Mouse (Mus musculus) limb, embryonic 14.5 days (tissue): ENCODE data around the gene Rpl13a. TPM values are rescaled to one million over a fixed set of nuclear protein-coding genes. Genes with fewer than 3 reads are reported as not detected.
A peak's percentile ranks its signal among the peaks of the same experiment; 100 is the strongest.
"Not testable (repeated sequence)": the region's sequence is repeated elsewhere in the genome, so short reads cannot be mapped to it uniquely, and the experiment has no call there.

ENCODE experiments used
- ATAC-seq: fragments of 200-750 bp; cut with Nextera tagmentation; 2 replicates; pipeline ENCODE4 v1.8.0; 2017; ENCODE audit warnings: low read depth, moderate number of reproducible peaks, moderate TSS enrichment; ENCODE audit not compliant: low FRiP score
- DNase-seq: peaks from one replicate; pipeline ENCODE4 v3.0.0-alpha.2; 2015; ENCODE audit warnings: low spot score
- H3K27ac ChIP-seq: fragments of 300-500 bp; sonication (generic); replicated peaks from 2 replicates; pipeline ENCODE4 v1.5.1; 2014; ENCODE audit warnings: low read depth, mild to moderate bottlenecking, low read length, moderate library complexity, mixed read lengths
- H3K27me3 ChIP-seq: fragments of 300-500 bp; sonication (generic); 2 replicates; pipeline ENCODE4 v1.6.1; 2014; ENCODE audit warnings: low read length, mixed read lengths; ENCODE audit not compliant: control insufficient read depth, insufficient read depth
- H3K36me3 ChIP-seq: fragments of 300-500 bp; sonication (generic); 2 replicates; pipeline ENCODE4 v1.6.1; 2014; ENCODE audit warnings: mild to moderate bottlenecking, low read length, moderate library complexity, mixed read lengths; ENCODE audit not compliant: control insufficient read depth, insufficient read depth
- H3K4me1 ChIP-seq: fragments of 300-500 bp; sonication (generic); 2 replicates; pipeline ENCODE4 v1.6.1; 2014; ENCODE audit warnings: antibody characterized with exemption, low read length, mixed read lengths; ENCODE audit not compliant: control insufficient read depth, insufficient read depth
- H3K4me2 ChIP-seq: fragments of 300-500 bp; sonication (generic); replicated peaks from 2 replicates; pipeline ENCODE4 v1.6.1; 2014; ENCODE audit warnings: low read depth, mild to moderate bottlenecking, low read length, moderate library complexity; ENCODE audit not compliant: severe bottlenecking
- H3K4me3 ChIP-seq: fragments of 300-500 bp; sonication (generic); replicated peaks from 2 replicates; pipeline ENCODE4 v1.5.1; 2014; ENCODE audit warnings: low read length
- H3K9ac ChIP-seq: fragments of 300-500 bp; sonication (generic); 2 replicates; pipeline ENCODE4 v1.6.1; 2014; ENCODE audit warnings: mild to moderate bottlenecking, low read depth, low read length, moderate library complexity; ENCODE audit not compliant: severe bottlenecking
- H3K9me3 ChIP-seq: fragments of 300-500 bp; sonication (generic); 2 replicates; pipeline ENCODE4 v1.6.1; 2016; ENCODE audit warnings: low read length; ENCODE audit not compliant: control insufficient read depth
- POLR2A ChIP-seq: fragments of 200-500 bp; IDR thresholded peaks from 2 replicates; pipeline ENCODE4 v1.8.0; 2012; ENCODE audit warnings: inconsistent platforms, mild to moderate bottlenecking, moderate library complexity, borderline replicate concordance; ENCODE audit not compliant: insufficient read depth, insufficient read length; ENCODE audit errors: extremely low read depth
- WGBS: fragments of 180-500 bp; shearing (Covaris S2); extraction: QIAGEN DNeasy Blood & Tissue Kit; methylation state at CpG from one replicate; pipeline ENCODE4 v1.1.7; 2014; 5-methylcytosine and 5-hydroxymethylcytosine counted together
- polyA plus RNA-seq, 2 experiments: library from polyadenylated mRNA; depleted of rRNA in 1 of 2; stranded (reverse) in 1 of 2; unstranded in 1 of 2; fragments of >200 nt; fragmentation: Nextera tagmentation in 1 of 2; extraction: Ambion mirVana in 1 of 2; gene quantifications; 2 replicates each; pipeline versions ENCODE4 v1.2.1 to v1.2.3; 2012 to 2014

Gene Rpl13a
- polyA plus RNA-seq, 2 experiments: 1,777 to 3,912 TPM

DNA sequence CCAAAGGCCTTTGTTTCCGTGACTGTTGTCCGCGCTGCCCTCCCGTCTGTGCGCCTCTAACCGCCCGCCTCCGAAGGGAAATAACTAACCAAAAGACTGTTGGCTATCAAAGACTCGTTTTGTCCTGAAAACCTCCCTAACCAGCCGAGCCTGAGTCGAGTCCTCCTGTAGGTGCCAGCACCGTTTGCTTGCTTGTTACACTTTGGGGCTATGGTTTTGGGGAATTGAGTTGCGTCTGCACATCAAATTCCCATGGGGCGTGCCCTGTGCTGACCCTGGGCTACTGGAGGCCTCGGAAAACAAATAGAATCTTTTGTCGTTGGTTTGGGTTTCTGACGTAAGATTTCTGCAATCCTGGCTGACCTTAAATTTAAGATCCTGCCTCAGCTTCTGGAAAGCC is 757 bp upstream of the Rpl13a start:
- H3K9me3 ChIP-seq: no peaks in the 10 kb centered on the region
- no peak for TF ChIP-seq POLR2A
- H3K9ac ChIP-seq: peak overlapping the region; percentile 59
- peak overlapping the region; percentile 80 for H3K27ac ChIP-seq
- ATAC-seq (0 out of 2 replicates have a peak, but pooled peaks have one; percentile 0), DNase-seq (no peak)
- H3K4me3 ChIP-seq: peak overlapping the region; percentile 96
- peaks cover 30% of the 10 kb centered on the region for H3K36me3 ChIP-seq
- H3K4me1 ChIP-seq: peaks cover 26% of the 10 kb centered on the region
- peak overlapping the region; percentile 57 for H3K4me2 ChIP-seq
- no peaks in the 10 kb centered on the region for H3K27me3 ChIP-seq
- WGBS: 2% methylated on average over 17 of the region's 17 CpGs

DNA sequence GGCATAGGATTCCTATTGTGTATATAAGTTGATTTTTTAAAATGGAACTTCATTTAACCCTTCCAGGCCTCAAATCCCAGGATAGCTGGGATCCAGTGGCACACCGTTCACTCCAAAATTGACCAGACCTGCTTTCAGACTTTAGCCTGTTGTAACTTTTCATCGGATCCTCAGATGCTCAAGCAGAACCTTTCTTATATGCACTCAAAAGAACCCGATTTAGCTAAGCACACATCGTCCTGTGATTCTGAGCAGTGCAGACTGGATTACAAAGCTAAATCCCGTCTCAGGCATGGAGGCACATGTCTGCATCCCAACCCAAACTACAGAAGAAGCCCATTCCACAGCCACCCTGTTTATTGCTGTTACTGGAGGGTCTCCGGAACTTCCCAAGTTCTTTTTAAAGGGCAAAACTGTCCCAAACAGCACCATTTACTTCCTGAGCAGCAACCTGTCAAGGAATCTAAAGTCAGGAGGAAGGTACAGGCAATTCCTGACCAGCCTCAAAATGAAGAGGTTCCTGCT is 799 bp downstream of the Rpl13a start:
- no peak for DNase-seq
- WGBS: 1% methylated on average over 6 of the region's 6 CpGs
- no peak for TF ChIP-seq POLR2A

DNA sequence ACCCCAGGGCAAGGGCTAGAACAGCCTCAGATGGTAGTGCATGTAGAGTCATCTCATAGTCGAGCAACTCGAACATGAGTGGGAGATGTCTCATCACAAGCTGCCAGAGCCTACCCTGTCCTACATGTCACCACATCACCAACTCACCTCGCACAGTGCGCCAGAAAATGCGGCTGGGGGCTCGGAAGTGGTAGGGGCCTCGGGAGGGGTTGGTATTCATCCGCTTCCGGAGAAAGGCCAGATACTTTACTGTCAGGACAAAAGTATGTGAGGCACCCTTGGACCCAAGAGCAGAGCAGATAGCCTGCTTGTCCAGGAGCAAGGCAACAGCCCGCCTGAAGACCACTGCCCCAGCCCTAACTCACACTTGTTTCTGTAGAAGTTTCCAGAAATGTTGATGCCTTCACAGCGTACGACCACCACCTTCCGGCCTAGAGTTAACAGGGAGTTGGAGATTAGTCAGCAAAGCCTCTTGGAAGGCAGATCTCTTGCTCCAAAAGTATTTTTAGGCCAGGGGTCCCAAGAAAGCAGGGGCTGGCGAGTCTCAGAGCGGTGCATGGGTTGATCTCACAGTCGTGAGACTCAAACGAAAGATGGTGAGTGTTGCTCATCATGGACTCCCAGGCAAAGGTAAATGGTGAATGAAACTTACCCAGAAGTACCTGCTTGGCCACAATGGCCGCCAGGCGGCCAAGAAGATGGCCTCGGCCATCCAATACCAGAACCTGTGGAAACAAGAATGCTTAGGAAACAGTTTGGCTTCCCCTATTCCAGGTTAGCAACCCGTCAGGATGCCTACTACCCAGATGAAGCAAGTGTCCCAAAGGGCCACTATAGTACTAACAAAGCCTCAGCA is 1.5 kb downstream of the Rpl13a start:
- H3K27me3 ChIP-seq: no peaks in the 10 kb centered on the region
- ATAC-seq (no peak), DNase-seq (no peak)
- no peak for TF ChIP-seq POLR2A
- WGBS: 48% methylated on average over 21 of the region's 21 CpGs
- peak overlapping the region; percentile 90 for H3K4me2 ChIP-seq
- peaks cover 32% of the 10 kb centered on the region for H3K4me1 ChIP-seq
- H3K4me3 ChIP-seq: peak overlapping the region; percentile 96
- peaks cover 43% of the 10 kb centered on the region for H3K36me3 ChIP-seq
- H3K9me3 ChIP-seq: no peaks in the 10 kb centered on the region
- H3K9ac ChIP-seq: peak overlapping the region; percentile 99
- peak overlapping the region; percentile 91 for H3K27ac ChIP-seq

More for the DNA sequence above, 799 bp downstream of the Rpl13a start:
- Histone ChIP-seq H3K4me1 (peaks cover 31% of the 10 kb centered on the region), H3K9me3 (no peaks in the 10 kb centered on the region), H3K9ac (peak overlapping the region; percentile 99), H3K27me3 (no peaks in the 10 kb centered on the region), H3K4me2 (peak overlapping the region; percentile 90), H3K27ac (peak overlapping the region; percentile 91), H3K36me3 (peaks cover 36% of the 10 kb centered on the region), H3K4me3 (peak overlapping the region; percentile 96)
- no peak for ATAC-seq

DNA sequence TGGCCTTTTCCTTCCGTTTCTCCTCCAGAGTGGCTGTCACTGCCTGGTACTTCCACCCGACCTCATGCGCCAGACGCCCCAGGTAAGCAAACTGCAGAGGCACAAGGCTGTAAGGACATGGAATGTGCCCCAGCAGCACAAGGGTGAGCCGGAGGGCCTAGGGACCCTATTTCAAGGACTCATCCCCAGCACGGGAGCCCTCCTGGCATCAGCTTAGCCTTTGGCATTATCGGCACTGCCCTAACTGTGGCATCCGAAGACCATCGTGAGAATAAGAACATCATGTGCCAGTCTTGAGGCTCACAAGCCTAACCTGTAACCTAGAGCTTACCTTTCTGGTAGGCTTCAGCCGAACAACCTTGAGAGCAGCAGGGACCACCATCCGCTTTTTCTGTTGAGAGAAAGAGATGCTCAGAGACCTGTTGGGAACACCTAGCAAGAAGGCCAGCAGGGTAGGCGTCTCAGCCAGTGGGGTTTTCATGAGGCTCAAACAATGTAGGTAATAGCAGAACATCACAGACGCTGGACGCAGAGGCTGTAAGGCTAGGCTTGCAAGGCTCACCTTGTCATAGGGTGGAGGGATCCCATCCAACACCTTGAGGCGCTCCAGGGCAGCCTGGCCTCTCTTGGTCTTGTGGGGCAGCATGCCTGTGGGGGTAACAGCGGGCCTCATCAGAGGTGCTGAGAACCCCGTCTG is 2.3 kb downstream of the Rpl13a start:
- peak overlapping the region; percentile 99 for H3K9ac ChIP-seq
- no peaks in the 10 kb centered on the region for H3K9me3 ChIP-seq
- H3K27ac ChIP-seq: peak overlapping the region; percentile 91
- WGBS: 76% methylated on average over 17 of the region's 17 CpGs
- TF ChIP-seq POLR2A: no peak
- H3K4me1 ChIP-seq: peaks cover 36% of the 10 kb centered on the region
- DNase-seq: no peak
- no peaks in the 10 kb centered on the region for H3K27me3 ChIP-seq
- ATAC-seq: no peak
- peak overlapping the region; percentile 96 for H3K4me3 ChIP-seq
- peak overlapping the region; percentile 90 for H3K4me2 ChIP-seq
- peaks cover 50% of the 10 kb centered on the region for H3K36me3 ChIP-seq

DNA sequence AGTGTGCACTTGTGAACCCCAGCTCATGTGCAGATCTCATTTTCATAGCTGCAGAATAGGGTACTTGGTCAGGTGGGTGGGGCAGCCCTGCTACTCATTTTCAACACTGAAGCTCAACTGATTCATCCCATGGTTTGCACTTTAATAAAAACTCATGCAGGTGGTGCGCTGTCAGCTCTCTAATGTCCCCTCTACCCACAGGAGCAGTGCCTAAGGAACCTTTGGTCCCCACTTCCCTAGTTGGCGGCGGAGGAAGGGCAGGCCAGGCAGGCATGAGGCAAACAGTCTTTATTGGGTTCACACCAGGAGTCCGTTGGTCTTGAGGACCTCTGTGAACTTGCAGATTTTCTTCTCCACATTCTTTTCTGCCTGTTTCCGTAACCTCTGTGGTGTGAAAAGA is 2.9 kb downstream of the Rpl13a start:
- DNase-seq, H3K9ac ChIP-seq, H3K9me3 ChIP-seq, H3K27ac ChIP-seq, H3K27me3 ChIP-seq, H3K4me2 ChIP-seq, ATAC-seq: not testable (repeated sequence)
- Histone ChIP-seq H3K36me3 (peaks cover 57% of the 10 kb centered on the region), H3K4me3 (0 out of 2 replicates have a peak overlapping the region, but pooled peaks have one; percentile 97), H3K4me1 (peaks cover 36% of the 10 kb centered on the region)
- WGBS: 65% methylated on average over 5 of the region's 5 CpGs
